Mouse (Mus musculus) kidney, adult 2 months (tissue): ENCODE results near the gene Ahr.

Source experiments
- CTCF ChIP-seq: fragments of 200-500 bp; conservative IDR thresholded peaks from 2 replicates; pipeline ENCODE4 v1.5.1; 2011; ENCODE audit warnings: low read depth, mild to moderate bottlenecking, control low read depth, low read length, moderate library complexity, mixed read lengths; ENCODE audit not compliant: insufficient read depth, insufficient read length
- POLR2A ChIP-seq: fragments of 200-500 bp; IDR thresholded peaks from one replicate; pipeline ENCODE4 v1.6.1; 2011; ENCODE audit warnings: low read depth, low read length, control low read depth

GRCm38 (mm10) chr12:35576107-35576506 is 41.3 kb upstream of the Ahr start:
- TF ChIP-seq CTCF, result no peak
- TF ChIP-seq POLR2A, result no peak
